Mouse (Mus musculus): Measurements from ENCODE around the gene Fanca.

Gene Fanca

GRCm38 (mm10) chr8:123318467-123318911 lies at the start of gene Fanca:
Gene Fanca, minus strand, starts transcription at chr8:123318576.
- peak; percentile 91 to 93 for DNase-seq (ENCODE audit: low spot score in 2 of 2)

- peak; percentile 67 to 71 for DNase-seq (ENCODE audit: low spot score in 2 of 2)
Observed at GRCm38 (mm10) chr8:123361082-123361739, 42.8 kb upstream of the Fanca start.

- DNase-seq (ENCODE audit: low spot score in 2 of 2) = no peak
Observed at GRCm38 (mm10) chr8:123353216-123353615, 34.8 kb upstream of the Fanca start.

- peak; percentile 52 to 57 for DNase-seq (ENCODE audit: low spot score in 2 of 2)
Observed at GRCm38 (mm10) chr8:123352786-123353185, 34.4 kb upstream of the Fanca start.

GRCm38 (mm10) chr8:123352118-123352517 lies 33.7 kb upstream of the Fanca start:
- no peak for DNase-seq (ENCODE audit: low spot score in 2 of 2)

GRCm38 (mm10) chr8:123349073-123349472 lies 30.7 kb upstream of the Fanca start:
- no peak for DNase-seq (ENCODE audit: low spot score in 2 of 2)

GRCm38 (mm10) chr8:123348237-123348843 lies 30.0 kb upstream of the Fanca start:
- DNase-seq (ENCODE audit: low spot score in 2 of 2) = peak in 1 of 2 experiments; percentile 53

- no peak for DNase-seq (ENCODE audit: low spot score in 2 of 2)
Observed at GRCm38 (mm10) chr8:123347293-123347692, 28.9 kb upstream of the Fanca start.

GRCm38 (mm10) chr8:123345856-123346255 lies 27.5 kb upstream of the Fanca start:
- no peak for DNase-seq (ENCODE audit: low spot score in 2 of 2)

- peak in 1 of 2 experiments; percentile 19 for DNase-seq (ENCODE audit: low spot score in 2 of 2)
Observed at GRCm38 (mm10) chr8:123345135-123345534, 26.8 kb upstream of the Fanca start.

GRCm38 (mm10) chr8:123343422-123343821 lies 25.0 kb upstream of the Fanca start:
- DNase-seq (ENCODE audit: low spot score in 2 of 2) = no peak

GRCm38 (mm10) chr8:123342911-123343310 lies 24.5 kb upstream of the Fanca start:
- DNase-seq (ENCODE audit: low spot score in 2 of 2) = no peak

GRCm38 (mm10) chr8:123342253-123342652 lies 23.9 kb upstream of the Fanca start:
- DNase-seq (ENCODE audit: low spot score in 2 of 2) = no peak

- peak; percentile 44 to 61 for DNase-seq (ENCODE audit: low spot score in 2 of 2)
Observed at GRCm38 (mm10) chr8:123341040-123342015, 23.0 kb upstream of the Fanca start.

GRCm38 (mm10) chr8:123340071-123340470 lies 21.7 kb upstream of the Fanca start:
- no peak for DNase-seq (ENCODE audit: low spot score in 2 of 2)

GRCm38 (mm10) chr8:123337475-123337874 lies 19.1 kb upstream of the Fanca start:
- no peak for DNase-seq (ENCODE audit: low spot score in 2 of 2)

GRCm38 (mm10) chr8:123334467-123334866 lies 16.1 kb upstream of the Fanca start:
- no peak for DNase-seq (ENCODE audit: low spot score in 2 of 2)

GRCm38 (mm10) chr8:123333864-123334263 lies 15.5 kb upstream of the Fanca start:
- DNase-seq (ENCODE audit: low spot score in 2 of 2) = no peak

- DNase-seq (ENCODE audit: low spot score in 2 of 2) = no peak
Observed at GRCm38 (mm10) chr8:123333091-123333587, 14.8 kb upstream of the Fanca start.

- DNase-seq (ENCODE audit: low spot score in 2 of 2) = peak; percentile 68 to 71
Observed at GRCm38 (mm10) chr8:123332262-123333090, 14.1 kb upstream of the Fanca start, which contains the start of gene Spire2. Gene Spire2, plus strand, starts transcription at chr8:123332713.

- no peak for DNase-seq (ENCODE audit: low spot score in 2 of 2)
Observed at GRCm38 (mm10) chr8:123331810-123332209, 13.4 kb upstream of the Fanca start.
